Mouse (Mus musculus) bone marrow, adult 2 months (tissue): Measurements from ENCODE around the gene Zfp524. TPM values are rescaled to one million over a fixed set of nuclear protein-coding genes. Genes with fewer than 3 reads are reported as not detected.

Experiments used
- H3K27ac ChIP-seq: fragments of 200-500 bp; 2 replicates; pipeline ENCODE4 v1.5.1; 2012; ENCODE audit warnings: low read depth, mild to moderate bottlenecking, control low read depth, inconsistent platforms, low read length; ENCODE audit not compliant: control insufficient read depth, poor library complexity, insufficient read depth
- H3K4me1 ChIP-seq: fragments of 200-500 bp; 2 replicates; pipeline ENCODE4 v1.6.1; 2011; ENCODE audit warnings: low read length; ENCODE audit not compliant: control insufficient read depth, insufficient read depth
- H3K4me3 ChIP-seq: fragments of 200-500 bp; replicated peaks from 2 replicates; pipeline ENCODE3; 2011; ENCODE audit warnings: mild to moderate bottlenecking, low read depth, low read length, control low read depth; ENCODE audit not compliant: control insufficient read depth
- CTCF ChIP-seq: fragments of 200-500 bp; IDR thresholded peaks from 2 replicates; pipeline ENCODE4 v1.5.1; 2011; ENCODE audit warnings: low read length, control low read depth; ENCODE audit not compliant: control insufficient read depth, insufficient read depth
- POLR2A ChIP-seq: fragments of 200-500 bp; IDR thresholded peaks from 2 replicates; pipeline ENCODE4 v1.6.1; 2011; ENCODE audit warnings: low read depth, mild to moderate bottlenecking, control low read depth, low read length, borderline replicate concordance; ENCODE audit not compliant: control insufficient read depth
- WGBS: fragments of 180-500 bp; shearing (Covaris S2); methylation state at CpG from one replicate; pipeline ENCODE4 v1.1.7; 2018; 5-methylcytosine and 5-hydroxymethylcytosine counted together
- polyA plus RNA-seq: library from polyadenylated mRNA; stranded (reverse); fragments of >200 nt; gene quantifications from 2 replicates; pipeline ENCODE4 v1.2.4, GENCODE M21; 2011; ENCODE audit warnings: low replicate concordance; ENCODE audit not compliant: missing spikeins, insufficient read depth, insufficient read length

Zfp524 gene
- polyA plus RNA-seq, 1 experiment: 12.6 TPM

DNA sequence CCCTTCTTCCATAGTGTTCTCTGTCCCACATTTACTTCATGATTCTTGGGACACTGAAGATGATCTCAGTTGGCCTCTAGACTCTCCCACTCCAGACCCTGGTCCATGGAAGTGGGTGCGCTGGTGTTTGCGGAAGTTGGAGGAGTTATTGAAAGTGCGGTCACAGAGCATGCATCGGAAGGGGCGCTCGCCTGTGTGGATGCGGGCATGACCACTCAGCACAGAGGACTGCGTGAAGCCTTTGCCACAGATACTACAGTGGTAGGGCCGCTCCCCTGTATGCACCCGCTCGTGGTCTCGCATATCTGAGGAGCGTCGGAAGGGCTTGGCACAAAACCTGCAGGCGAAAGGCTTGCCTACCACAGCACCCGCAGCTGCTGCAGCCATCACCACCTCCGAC lies 21.4 kb downstream of the Zfp524 start:
- no peak for TF ChIP-seq POLR2A
- TF ChIP-seq CTCF: no peak
- Histone ChIP-seq H3K27ac (no peak overlapping the region), H3K4me3 (no peak overlapping the region), H3K4me1 (peaks cover 2% of the 10 kb centered on the region)
- WGBS: 91% methylated on average over 17 of the region's 17 CpGs

DNA sequence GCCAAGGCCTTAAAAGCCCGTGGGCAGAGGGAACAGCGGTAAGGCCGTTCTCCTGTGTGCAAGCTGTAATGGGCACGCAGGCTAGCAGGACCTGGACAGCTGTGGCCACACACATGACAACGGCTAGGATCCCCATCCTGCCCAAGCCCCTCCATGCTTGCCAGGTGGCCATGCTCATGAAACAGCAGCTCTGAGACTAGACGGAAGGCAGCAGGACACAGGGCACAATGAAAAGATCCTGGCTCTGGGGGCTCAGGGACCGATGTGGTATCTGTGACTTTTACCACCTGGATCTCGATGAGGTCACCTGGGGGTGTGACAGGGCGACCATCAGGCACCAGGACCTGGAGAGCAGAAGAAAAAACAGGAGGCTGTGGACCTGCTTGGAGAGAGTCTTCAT lies 21.9 kb downstream of the Zfp524 start:
- WGBS: 88% methylated on average over 9 of the region's 9 CpGs
- H3K27ac ChIP-seq: no peak overlapping the region
- no peak overlapping the region for H3K4me3 ChIP-seq
- peaks cover 2% of the 10 kb centered on the region for H3K4me1 ChIP-seq
- TF ChIP-seq CTCF (no peak), POLR2A (no peak)

DNA sequence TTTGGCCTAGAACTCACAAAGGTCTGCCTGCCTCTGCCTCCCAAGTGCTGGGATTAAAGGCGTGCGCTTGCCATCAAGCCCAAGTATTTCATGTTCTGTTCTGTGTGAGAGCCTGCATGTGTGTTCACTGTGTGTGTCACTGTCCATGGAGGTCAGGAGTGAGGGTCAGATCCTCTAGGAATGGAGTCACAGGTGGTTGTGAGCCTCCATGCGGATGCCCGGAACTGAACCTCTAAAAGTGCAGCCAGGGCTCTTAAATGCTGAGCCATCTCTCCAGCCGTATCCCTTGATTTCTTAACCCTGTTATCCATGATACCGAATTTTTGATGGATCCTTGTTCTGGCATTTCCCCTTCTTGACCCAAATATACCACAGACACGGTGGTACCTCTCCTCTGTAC lies 22.8 kb downstream of the Zfp524 start:
- Histone ChIP-seq H3K27ac (no peak overlapping the region), H3K4me3 (no peak overlapping the region), H3K4me1 (peaks cover 2% of the 10 kb centered on the region)
- 91% methylated on average over 7 of the region's 7 CpGs for WGBS
- TF ChIP-seq POLR2A (no peak), CTCF (no peak)

DNA sequence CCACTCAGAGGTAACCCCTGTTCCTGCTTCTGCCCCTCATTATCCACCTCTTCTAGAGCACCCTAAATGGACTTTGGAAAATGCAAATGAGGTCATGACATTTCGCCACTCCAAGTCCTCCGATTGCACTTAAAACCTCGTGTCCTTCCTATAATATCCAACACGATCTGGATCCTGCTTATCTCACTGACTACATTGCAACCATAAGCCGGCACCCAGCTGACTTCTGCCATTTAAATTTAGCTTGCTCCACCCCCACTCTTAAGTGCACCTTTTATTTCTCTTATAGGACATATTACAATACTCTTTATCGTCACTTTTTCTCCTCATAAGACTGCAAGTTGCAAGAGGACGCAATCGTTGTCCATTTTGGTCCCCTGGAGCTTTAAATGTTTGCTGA lies 23.3 kb downstream of the Zfp524 start:
- no peak overlapping the region for H3K4me3 ChIP-seq
- peaks cover 2% of the 10 kb centered on the region for H3K4me1 ChIP-seq
- TF ChIP-seq CTCF: no peak
- no peak for TF ChIP-seq POLR2A
- WGBS: 70% methylated on average over 8 of the region's 8 CpGs
- no peak overlapping the region for H3K27ac ChIP-seq

- TF ChIP-seq CTCF: no peak
- peak; percentile 41; the same call in 1 of the 2 replicates for TF ChIP-seq POLR2A
- under 1% methylated on average over 48 of the region's 48 CpGs for WGBS
- Histone ChIP-seq H3K27ac (peak within 1 kb of the TSS; percentile 92), H3K4me3 (peak within 1 kb of the TSS; percentile 91), H3K4me1 (peaks cover 2% of the 10 kb centered on the region)
Observed at GRCm38 (mm10) chr7:5038109-5038732, 24.0 kb downstream of the Zfp524 start, which contains the start of gene Zfp784. Gene Zfp784, minus strand, starts transcription at chr7:5038446.

GRCm38 (mm10) chr7:5038940-5039339 lies 24.7 kb downstream of the Zfp524 start:
- H3K4me3 ChIP-seq: peak overlapping the region; percentile 91
- H3K4me1 ChIP-seq: peaks cover 2% of the 10 kb centered on the region
- TF ChIP-seq CTCF (no peak), POLR2A (no peak)
- no peak overlapping the region for H3K27ac ChIP-seq
- WGBS: 23% methylated on average over 5 of the region's 5 CpGs

- H3K27ac ChIP-seq: no peak overlapping the region
- H3K4me1 ChIP-seq: no peaks in the 10 kb centered on the region; the same call in 1 of the 2 replicates
- TF ChIP-seq POLR2A: no peak
- no peak for TF ChIP-seq CTCF
- WGBS: 49% methylated on average over 2 of the region's 2 CpGs
- no peak overlapping the region for H3K4me3 ChIP-seq
Observed at GRCm38 (mm10) chr7:5044981-5045380, 30.8 kb downstream of the Zfp524 start.

DNA sequence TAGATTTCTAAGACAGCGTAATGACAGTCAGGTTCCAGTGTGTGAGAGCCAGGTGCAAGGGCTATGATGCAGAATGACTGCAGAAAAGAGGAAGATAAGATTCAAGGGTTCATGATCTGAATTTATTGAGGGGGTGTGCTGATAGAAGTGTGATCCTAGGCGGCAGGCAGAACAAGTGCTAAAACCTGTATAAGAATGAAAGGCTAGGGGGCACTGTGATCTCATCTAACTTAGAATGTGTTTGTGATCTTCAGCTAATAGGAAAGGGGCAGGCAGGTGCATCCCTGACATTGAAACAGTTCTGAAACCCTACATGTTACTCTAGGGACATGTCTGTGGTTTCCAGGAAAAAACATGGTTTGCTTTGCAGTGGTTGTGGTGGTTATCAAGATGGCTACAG lies 31.9 kb downstream of the Zfp524 start:
- H3K27ac ChIP-seq: no peak overlapping the region
- no peak overlapping the region for H3K4me3 ChIP-seq
- 64% methylated on average over 2 of the region's 2 CpGs for WGBS
- no peaks in the 10 kb centered on the region for H3K4me1 ChIP-seq
- no peak for TF ChIP-seq POLR2A
- no peak for TF ChIP-seq CTCF

GRCm38 (mm10) chr7:5047313-5047712 lies 33.1 kb downstream of the Zfp524 start:
- WGBS: 17% methylated on average over 2 of the region's 2 CpGs
- Histone ChIP-seq H3K4me1 (no peaks in the 10 kb centered on the region), H3K4me3 (no peak overlapping the region), H3K27ac (no peak overlapping the region)
- TF ChIP-seq CTCF (no peak), POLR2A (no peak)
